Mouse (Mus musculus) kidney, adult 2 months (tissue): Measurements from ENCODE around the gene Gm21958.

ENCODE experiments used
- CTCF ChIP-seq: fragments of 200-500 bp; conservative IDR thresholded peaks from 2 replicates; pipeline ENCODE4 v1.5.1; 2011; ENCODE audit warnings: low read depth, mild to moderate bottlenecking, control low read depth, low read length, moderate library complexity, mixed read lengths; ENCODE audit not compliant: insufficient read depth, insufficient read length
- POLR2A ChIP-seq: fragments of 200-500 bp; IDR thresholded peaks from one replicate; pipeline ENCODE4 v1.6.1; 2011; ENCODE audit warnings: low read depth, low read length, control low read depth

DNA sequence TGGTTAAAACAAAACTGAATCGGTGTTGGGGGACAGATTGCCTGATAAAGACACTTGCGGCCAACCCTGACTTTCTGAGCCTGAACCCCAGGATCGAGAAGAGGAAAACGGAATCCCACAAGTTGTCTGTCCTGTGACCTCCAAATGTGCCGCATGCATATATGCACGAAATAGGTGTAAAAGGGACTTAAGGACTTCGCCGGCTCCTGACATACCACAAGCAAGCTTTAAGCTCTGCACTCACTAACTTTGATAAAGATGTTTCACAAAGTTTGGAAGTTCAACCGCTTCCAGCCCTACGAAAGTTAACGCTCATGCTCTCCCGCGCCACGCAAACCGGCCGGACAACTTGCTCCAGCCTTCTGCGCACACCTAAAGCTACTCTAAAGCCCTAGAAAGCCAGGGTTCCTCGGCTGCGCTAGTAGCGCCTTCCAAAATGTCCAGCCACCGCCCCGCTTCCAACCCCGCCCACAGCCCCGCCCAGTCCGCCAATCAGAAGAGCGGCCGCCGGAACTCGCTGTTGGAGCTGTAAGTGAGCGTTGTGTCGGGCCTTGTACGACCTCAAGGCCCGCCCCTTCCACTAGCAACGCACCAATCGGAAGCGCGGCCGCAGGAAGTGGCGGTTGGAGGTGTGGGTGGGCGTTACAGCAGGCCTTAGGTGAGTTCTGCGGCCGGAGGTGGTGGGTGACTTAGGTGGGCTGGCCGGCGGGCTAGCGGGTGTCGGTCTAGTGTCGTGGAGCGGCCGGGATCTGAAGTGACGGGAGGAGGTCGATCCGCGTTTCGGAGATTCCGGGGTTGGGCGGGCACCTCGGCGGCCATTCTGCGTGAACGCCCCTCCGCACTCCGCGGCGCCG is 21.7 kb downstream of the Gm21958 start, which contains the start of gene Supt20:
- TF ChIP-seq POLR2A, result no peak
- TF ChIP-seq CTCF, result no peak
